Mouse (Mus musculus) cerebellum, postnatal 25 days (tissue): ENCODE measurements around the gene Gm3045.

Experiments used
- DNase-seq, 2 experiments: peaks; one replicate each; pipeline ENCODE4 v3.0.0; 2021; ENCODE audit warnings: mixed read lengths in 2 of 2

Gm3045 gene

DNA sequence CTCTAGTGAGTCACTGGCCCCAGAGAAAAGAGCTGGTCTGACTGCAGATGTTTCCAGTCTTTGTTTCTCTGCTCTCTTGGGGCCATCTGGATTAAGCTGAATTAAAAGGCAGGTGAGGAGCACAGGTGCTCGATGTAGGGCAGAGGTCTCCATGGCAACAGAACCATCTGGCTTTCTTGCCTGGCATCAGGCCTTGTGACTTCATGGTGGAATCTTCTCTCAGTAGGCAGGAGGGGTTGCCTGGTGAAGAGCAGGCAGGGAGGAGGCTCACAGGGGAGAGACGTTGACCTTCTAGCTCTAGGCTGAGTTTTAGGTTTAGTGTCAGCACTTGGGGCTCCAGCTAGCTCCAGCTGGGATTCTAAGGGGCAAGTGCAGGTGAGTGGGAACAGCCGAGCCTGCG, at the start of gene Gm3045:
Gene Gm3045 (plus strand): TSS at position 230 of the 400 bp plus-strand sequence.
- DNase-seq = peak; percentile 31 to 55

DNA sequence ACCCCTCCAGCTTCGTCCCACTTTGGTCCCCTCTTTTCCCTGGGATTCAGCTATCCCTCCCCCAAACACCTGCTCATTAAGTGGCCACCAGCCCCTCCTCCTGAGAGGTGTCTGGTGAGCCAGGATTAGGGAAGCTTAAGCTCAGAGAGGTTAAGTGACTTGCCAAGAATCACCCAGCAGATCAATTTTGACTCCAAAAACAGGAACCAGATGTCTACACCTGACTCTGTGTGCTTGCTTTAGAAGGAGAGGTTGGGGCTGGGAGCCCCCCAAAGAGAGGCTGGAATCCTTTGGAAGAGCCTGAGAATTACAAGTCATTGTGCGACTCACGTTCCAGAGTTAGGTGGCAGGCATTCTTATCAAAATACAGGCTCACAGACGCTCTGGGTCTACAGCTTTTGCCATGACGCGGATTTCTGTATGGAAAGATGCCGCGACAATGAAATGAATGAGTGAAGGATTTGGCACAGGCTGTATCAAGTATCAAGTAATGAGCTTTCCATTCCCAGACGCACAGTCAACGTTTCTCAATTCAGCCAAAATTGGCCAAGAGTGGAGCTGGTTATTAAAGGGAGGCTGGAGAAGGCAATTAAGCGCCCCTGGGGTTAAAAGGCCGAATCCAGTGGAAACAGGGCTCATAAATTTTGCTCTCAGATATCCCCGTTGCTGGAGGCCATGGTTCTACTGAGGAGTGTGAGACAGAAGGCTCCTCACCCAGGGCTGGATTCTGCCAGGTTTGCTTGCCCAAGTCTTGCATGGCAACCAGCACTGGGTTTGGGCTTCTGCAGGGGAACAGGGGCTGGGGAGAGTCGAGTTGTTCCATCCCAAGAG, 45.3 kb upstream of the Gm3045 start:
- no peak for DNase-seq

DNA sequence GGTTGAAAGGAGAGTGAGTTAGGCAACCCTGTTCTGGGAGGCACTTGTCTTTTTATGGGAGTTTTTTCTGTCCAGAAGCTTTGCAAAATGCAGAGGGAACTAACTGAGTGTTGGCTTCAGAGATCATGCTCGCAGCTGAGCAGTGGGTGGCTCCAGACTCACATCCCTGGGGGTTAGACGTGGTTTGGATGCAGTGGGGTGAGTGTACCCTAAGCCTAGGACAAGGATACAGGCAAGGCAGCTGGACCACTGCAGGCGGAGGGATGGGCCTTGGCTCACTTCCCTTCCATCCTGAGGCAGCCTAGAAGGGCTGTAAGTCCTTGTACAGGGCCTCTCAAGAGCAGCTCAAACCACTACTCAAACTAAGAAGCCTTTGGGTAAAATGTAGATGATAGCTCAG, 43.0 kb upstream of the Gm3045 start:
- DNase-seq = no peak

DNA sequence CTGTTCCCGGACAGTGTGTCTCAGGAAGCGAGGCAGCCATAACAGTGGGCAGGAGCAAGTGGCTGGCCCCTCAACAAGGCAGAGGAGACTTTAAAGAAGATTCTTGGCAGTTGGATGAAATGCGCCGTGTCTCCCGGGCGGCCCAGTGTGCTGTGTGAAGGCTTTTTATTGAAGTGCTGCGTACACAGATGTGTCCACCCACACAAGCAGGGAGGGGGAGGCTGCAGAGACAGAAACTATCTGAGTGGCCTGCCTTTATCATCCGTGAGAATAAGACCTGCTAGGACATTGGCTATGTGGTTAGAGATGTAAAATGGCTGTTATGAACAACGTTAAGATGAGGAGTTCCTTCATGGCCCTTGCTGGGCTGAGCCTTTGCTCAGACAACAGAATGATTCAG, 40.0 kb upstream of the Gm3045 start:
- DNase-seq = no peak

DNA sequence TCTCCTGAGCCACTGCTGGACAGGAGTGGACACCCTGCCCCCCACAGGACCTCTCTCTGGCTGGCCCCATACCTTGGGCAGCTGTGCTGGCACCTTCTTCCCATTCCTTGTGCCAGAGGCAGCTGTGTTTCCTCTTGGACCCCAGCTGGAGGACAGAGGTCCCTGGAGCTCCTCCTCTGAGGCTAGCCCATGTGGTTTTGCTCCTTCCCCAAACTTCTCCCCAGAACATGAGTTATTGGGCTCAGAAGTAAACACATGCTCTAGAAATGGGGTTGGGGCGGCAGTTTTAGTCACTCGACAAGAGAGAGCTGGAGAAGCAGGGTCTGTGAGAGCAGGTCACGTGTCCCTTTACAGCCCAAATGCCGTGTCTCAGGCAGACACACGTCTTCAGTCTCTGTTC, 39.0 kb upstream of the Gm3045 start:
- DNase-seq = no peak

DNA sequence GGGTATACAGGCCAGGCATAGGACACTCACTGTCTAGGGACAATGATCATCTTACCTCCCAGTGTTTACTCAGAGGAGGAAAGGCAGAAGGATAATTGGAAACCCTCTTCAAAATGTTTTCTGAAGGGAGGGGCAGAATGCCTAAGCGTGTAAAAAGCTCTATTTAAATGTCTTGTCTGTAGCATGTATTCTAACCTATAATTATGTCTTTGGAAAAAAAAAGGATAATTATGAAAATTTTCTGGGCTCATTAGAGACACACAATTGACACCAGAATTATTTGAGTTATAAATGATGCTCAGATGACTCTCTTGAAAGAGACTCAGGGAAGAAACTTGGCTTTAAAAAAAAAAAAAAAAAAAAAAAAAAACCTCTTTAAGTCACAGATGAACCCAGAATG, 38.4 kb upstream of the Gm3045 start:
- no peak for DNase-seq

DNA sequence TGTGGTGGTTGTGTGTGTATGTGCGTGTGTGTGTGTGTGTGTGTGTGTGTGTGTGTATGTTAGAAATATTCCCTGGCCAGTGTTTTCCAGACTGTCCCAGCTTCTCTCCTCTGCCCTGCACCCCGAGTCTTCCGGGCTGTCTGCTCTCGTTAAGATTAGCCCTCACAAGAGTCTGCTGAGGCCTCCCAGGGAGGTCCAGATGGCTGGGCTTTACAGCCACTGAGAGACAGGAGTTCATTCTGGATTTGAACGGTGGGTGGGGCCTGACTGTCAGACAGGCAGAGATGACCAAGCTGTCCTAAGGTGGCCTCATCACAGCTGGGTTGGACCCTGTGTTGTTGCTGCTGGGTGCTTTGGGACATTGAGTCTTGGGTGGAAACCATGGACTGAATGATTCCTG, 28.8 kb upstream of the Gm3045 start:
- DNase-seq = peak; percentile 33 to 36

DNA sequence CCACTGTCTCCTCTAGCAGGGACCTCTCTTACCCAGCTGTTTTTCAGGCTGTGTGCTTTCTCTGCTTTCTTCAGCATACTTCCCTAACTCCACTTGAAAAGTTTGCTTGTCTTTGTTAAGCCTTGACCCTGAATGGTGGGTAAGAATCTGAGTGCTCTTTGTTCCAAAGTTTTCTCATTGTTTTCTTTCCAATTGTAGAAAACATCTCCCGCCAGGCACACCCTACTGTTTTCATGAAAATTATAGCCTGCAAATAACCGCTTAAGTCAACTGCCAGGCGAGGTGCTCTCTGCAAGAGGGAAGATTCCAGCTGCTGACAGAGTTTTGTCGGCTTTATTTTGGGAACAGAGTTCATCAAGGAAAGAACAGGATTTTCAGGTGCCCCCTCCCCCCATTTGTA, 25.2 kb upstream of the Gm3045 start:
- no peak for DNase-seq

DNA sequence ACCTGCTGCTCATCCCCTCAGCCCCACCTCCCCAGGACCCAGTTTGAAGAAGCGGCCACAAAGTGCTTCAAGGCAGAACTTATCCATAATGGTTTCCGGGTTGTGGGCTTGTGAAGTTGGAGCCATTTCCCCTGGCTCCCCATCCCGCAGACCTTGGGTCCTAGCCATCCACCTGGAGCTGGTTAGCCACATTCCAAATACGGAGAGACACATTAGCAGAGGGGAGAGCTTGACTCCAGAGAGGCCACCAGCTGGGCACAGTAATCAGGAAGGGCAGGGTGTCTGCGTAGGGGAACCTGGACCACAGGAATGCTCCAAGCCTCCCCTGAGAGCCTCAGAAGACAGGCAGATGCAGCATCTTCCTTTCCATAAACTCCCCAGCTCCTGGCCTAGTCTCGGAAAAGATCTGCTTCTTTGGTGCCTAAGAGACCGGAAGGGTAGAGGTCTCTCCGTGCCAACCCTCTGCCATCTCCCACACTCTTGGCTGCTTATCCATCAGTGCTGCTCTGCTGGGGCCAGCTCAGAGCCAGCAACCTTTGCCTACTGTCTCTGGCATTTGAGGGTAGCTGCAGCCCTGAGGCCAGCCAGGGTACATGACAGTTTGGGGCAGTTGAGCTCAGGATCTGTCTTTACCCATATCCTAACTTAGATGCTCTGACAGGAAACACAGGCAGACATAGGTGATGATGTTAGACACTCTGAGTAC, 22.9 kb upstream of the Gm3045 start:
- DNase-seq = peak; percentile 22 to 23

DNA sequence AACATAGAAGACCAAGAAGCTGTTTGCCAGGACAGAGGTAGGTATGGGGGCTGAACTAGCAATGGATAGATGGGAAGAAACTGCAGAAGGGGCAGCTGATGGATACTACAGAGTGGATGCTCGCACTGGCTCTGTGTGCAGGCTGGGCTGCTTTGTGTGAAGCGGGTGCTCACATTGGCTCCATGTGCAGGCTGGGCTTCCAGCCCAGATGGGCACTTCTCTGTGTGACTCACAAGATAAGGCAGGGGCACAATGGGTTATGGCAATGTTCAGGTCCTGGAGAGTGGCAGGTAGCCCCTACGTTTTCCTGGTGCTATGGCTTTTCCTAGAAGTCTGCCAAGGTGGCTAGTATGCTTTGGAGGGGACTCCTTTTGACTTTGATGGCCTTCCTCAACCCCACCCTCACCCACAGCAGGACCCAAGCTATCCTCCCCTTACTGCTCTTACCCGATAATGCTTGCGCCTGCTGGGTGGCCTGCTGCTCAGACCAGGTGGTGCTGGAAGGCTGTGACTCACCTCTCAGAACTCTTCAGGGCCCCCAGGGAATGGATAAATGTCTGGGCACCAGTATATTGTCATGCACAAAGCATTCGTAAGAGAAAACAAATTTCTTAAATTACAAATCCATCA, 21.8 kb upstream of the Gm3045 start:
- peak; percentile 56 to 67 for DNase-seq

DNA sequence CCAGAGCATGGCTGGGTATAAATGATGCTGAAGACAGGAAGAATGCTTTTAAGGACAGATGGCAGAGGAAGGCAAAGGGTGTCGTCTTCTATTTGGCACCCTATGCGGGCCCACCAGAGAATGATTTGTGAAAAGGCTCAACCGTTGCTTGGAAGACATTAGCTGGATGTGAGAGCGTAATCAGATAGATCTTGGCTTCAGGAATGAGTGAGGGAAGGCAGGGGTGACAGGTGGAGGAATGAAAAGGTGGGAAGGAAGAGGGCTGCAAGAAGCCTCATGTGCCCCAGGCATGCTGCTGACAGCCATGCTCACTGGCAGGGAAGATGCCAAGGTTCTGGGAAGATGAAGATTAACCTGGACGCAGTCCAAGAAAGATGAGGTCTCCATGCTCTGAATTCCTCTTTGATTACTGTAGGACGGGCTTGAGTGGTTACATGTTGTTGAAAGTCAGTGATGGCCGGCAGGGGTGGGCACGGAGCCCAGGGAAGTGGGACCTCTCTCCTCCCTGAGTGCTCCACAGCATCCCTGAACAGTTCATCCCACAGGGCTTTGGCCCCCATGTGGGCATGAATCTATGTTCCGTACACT, 14.0 kb upstream of the Gm3045 start:
- no peak for DNase-seq

DNA sequence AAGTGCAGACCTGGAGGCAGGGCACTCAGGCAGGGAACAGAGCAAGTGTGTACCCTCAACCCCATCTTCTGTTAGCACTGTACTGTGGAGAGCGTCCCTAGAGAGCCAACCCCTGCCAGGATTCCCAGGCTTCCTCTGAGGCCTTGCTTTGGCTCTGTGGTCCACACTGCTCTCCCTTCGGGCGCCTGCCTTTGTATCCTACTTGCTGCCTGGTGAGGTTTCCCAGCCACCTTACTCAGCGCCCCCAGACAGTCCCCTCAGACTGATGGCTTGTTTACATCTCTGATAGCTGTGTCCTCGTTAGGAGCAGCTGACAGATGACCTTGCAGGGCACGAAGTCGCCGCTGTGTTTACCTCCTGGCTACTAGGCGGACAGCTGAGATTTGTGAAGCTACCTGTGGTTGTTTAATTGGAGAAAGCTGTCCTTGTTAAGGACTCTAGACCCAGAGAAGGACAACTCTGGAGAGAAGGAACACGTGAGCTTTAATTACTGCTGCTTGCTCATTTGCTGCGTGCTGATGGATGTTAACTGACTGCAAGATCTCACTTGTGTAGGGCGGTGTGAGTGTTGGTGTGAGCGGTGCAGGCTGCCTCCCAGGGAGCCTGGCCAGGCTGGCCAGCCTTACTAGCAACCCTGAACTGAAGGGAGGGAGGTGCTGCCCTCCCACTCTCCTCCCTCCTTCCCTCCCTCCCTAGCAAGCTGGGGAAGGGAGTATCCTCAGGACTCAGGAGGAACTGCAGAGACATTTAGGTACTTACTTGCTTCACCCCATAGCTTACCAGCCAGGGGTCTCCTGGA, 7.5 kb upstream of the Gm3045 start:
- DNase-seq = no peak

DNA sequence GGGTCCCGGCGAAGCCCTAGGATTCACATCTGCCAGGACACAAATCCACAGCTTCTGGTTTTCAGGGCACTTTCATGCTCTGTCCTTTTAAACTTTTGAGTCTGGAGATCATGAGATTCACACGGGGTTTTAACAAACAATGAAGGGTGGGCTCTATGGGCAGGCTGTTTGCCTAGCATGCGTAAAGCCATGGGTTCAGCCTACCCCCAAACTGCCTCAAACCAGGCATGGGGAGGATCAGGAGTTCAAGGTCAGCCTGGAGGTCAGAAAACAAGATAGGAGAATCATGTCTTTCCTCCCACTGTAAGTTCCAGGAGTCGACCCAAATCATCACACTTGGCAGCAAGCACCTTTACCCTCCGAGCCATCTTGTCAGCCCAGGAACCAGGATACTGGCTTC, 6.9 kb upstream of the Gm3045 start:
- no peak for DNase-seq

DNA sequence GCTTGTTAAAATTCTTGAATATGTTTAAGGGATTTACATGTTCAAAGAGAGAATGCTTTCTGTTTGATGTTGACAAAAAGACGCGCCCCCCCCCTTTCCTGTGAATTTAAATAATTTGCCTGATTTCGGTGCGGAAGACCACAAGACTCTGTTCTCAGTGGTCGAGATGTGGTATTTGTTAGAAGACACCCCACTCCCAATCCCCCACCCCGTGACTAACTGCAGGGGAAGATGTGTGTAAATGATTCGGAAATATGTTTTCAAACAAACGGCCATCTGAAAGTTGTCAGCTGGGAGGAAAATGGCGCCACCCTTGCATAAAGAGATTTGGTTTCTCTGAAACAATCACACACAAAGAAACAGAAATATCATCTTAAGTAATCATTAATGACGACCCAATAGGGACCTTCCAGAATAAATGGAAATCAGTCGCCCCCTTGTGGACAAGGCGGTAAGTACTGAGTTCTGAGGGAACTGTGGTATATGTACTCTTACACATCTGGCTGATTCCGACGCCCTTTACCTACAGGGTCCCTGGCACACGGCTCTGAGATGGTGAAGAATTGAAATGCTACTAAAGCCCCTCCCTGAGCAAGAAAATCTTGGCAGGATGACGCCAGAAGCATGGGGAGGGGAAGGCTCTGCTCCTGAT, 4.2 kb upstream of the Gm3045 start:
- peak; percentile 60 to 80 for DNase-seq

DNA sequence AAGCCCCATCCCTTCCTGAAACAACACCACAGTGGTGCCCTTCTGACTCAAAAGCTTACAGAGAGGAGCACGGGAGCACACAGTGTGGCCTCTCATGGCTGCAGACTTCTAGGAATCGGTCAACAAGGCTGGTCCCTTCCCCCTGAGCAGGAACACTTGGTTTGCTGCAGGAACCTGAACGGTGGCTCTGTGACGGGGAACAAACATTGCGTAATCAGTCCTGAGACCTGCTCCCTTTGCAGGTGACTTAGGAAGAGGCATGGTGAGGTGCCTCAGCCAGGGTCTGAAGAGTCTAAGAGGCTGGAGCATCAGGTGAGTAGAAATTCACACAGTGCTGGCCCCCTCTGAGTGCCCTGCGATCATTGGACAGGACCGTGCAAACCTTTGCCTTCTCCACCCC, 463 bp upstream of the Gm3045 start:
- no peak for DNase-seq

DNA sequence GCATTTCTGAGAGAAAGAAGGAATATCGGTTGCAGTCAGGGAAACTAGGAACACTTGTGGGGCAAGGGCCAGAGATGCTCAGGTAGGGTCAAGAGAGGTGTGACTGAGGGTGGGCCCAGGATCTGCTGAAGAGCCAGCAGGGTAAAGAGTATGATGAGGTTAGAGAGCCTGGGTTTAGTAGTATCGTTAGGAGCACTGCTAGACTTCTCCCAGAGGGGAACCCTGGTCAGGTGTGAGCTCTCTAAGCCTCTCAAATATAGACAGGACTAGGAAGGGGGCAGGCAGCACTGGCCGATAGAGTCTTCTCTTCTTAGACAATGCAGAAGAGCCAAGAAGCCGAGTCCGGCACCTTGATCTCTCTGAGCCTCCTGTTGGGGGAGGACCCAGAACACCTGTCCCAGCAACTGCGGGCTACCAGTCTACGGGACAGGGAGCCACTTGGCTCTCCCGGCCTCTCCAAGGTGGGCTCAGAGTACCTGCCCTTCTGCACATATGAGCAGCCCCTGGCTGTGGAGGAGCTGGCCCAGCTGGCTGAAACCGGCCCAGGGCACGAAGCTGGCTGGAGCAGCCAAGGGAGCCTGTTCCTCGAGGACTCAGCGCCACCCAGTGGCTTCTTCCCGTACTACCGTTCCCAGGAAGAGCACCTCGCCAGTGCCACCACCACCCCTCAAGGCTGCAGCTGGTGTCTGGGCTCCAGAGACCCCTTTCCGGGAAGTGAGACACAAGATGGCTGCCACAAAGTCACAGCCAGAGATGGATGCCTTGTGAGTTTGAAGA, 2.5 kb downstream of the Gm3045 start:
- peak; percentile 84 to 92 for DNase-seq

DNA sequence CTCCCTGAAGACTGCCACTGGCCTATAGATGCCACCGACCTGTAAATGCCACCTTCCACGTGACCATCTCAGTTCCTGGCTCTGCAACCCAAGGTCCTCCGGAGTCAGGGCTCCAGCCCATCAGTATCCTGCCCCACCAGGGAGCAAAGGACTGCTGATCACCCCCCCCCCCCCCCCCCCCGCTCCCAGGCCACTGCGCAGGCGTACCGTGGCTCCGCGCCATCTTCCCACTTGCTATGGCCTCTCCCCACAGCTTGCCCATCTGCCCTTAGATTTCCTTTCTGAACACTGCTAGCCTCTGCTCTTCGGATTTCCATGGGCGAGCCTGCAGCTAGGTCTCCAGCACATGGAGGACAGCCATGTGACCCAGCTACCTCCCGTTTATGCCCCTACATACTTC, 6.1 kb downstream of the Gm3045 start:
- DNase-seq = peak; percentile 68 to 80

DNA sequence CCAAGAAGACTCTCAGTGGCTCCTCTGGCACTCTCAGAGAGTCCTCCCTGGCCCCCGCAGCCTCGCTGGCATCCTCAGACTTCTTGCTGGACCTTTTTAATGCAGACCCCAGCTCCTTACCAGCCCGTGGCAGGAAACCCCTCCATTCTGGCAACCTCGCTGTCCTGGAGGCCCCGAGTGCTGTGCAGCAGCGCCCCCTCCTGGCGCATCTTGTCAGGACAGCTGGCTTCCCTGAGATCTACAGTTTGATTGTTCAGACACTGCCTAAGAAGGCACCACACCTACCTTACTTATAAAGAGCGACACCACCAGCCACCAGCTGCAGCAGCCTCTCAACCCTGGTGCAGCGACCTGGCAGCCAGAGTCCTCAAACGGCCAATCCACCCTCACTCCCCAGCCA, 7.1 kb downstream of the Gm3045 start:
- peak; percentile 81 to 86 for DNase-seq

DNA sequence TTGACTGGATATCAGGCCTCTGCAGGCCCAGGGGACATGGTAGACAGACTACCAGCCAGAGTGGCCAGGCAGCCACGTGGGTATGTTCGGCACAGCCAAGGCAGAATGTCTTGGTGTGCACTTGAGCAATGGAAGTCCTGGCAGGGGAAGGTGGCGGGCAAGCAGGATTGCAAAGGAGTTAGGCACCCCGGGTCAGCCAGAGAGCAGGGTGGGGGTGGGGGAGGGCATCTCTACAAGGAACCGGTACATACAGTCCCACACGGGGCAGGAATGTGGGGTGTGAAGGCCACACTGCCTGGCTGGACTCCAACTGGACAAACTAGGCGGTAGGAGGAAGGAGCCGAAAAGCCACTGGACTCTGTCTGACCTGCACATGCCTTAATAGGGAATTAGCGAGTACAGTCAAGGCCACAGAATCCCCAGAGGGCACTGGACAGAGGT, 7.9 kb downstream of the Gm3045 start:
- DNase-seq = no peak

DNA sequence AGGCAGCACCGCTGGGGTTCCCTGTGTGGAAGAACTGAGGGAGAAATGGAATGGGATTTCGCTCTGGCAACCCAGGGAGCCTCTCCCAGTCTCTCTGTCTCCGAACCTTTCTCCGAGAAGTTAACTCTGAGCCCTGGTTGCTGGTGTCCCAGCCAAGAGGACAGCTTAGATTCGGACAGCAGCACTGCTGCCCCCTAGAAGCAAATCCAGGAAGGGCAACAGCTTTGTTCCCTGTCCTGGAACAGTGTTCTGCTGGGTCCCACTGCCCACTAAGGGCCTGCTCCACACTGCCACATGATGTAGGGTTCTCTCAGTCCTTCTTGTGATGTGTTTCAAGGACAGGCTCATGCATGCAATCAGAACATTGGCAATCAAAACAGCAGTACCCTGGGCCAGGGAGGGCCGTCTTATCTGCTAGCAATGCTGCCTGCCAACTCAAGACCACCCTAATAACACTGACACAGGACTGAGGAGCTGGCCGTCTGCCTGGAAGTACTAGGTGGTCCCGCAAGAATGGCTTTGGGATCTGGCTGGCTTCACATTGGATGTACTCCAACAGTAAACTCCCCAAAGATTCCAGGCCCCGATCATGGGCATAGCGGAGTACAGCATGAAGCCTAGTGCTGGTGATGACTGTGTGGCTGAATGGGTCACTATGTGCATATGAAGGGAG, 9.4 kb downstream of the Gm3045 start:
- DNase-seq = no peak
